Mouse (Mus musculus) embryonic facial prominence, embryonic 13.5 days (tissue): ENCODE data around the gene Ptov1. TPM values are rescaled to one million over a fixed set of nuclear protein-coding genes. Genes with fewer than 3 reads are reported as not detected.
A peak's percentile ranks its signal among the peaks of the same experiment; 100 is the strongest.

ENCODE experiments used
- ATAC-seq: fragments of 200-750 bp; cut with Nextera tagmentation; 2 replicates; pipeline ENCODE4 v1.8.0; 2017; ENCODE audit warnings: low read depth; ENCODE audit not compliant: insufficient number of reproducible peaks, insufficient read depth, low FRiP score, low TSS enrichment
- H3K27ac ChIP-seq: fragments of 300-500 bp; sonication (generic); 2 replicates; pipeline ENCODE4 v1.5.1; 2015; ENCODE audit warnings: moderate library complexity, mild to moderate bottlenecking, inconsistent platforms
- H3K27me3 ChIP-seq: fragments of 300-500 bp; sonication (generic); 2 replicates; pipeline ENCODE4 v1.6.1; 2015; ENCODE audit warnings: mild to moderate bottlenecking, inconsistent platforms
- H3K36me3 ChIP-seq: fragments of 300-500 bp; sonication (generic); 2 replicates; pipeline ENCODE4 v1.6.1; 2015; ENCODE audit warnings: mild to moderate bottlenecking, inconsistent platforms
- H3K4me1 ChIP-seq: fragments of 300-500 bp; sonication (generic); 2 replicates; pipeline ENCODE4 v1.6.1; 2015; ENCODE audit warnings: inconsistent platforms
- H3K4me2 ChIP-seq: fragments of 300-500 bp; sonication (generic); 2 replicates; pipeline ENCODE4 v1.6.1; 2015; ENCODE audit warnings: moderate library complexity, mild to moderate bottlenecking, inconsistent platforms
- H3K4me3 ChIP-seq: fragments of 300-500 bp; sonication (generic); 2 replicates; pipeline ENCODE4 v1.5.1; 2015; ENCODE audit warnings: mild to moderate bottlenecking, inconsistent platforms
- H3K9ac ChIP-seq: fragments of 300-500 bp; sonication (generic); 2 replicates; pipeline ENCODE4 v1.6.1; 2015; ENCODE audit warnings: mild to moderate bottlenecking, inconsistent platforms
- H3K9me3 ChIP-seq: fragments of 300-500 bp; sonication (generic); 2 replicates; pipeline ENCODE4 v1.6.1; 2016; ENCODE audit warnings: inconsistent platforms
- WGBS: fragments of 180-500 bp; shearing (Covaris S2); methylation state at CpG from one replicate; pipeline ENCODE4 v1.1.7; 2015; ENCODE audit warnings: mixed read lengths; 5-methylcytosine and 5-hydroxymethylcytosine counted together
- polyA plus RNA-seq: library from polyadenylated mRNA; unstranded; fragments of >200 nt; fragmentation: Nextera tagmentation; extraction: Ambion mirVana; gene quantifications from 2 replicates; pipeline ENCODE4 v1.2.1, GENCODE M21; 2015

Ptov1 gene
- polyA plus RNA-seq, 1 experiment from 2014 or later, result 526 TPM

- H3K9me3 ChIP-seq, result no peaks in the 10 kb centered on the region
- H3K9ac ChIP-seq, result peak within 1 kb of the TSS; percentile 83
- H3K27me3 ChIP-seq, result no peaks in the 10 kb centered on the region
- H3K4me1 ChIP-seq, result peaks cover 40% of the 10 kb centered on the region
- under 1% methylated on average over 54 of the region's 54 CpGs for WGBS
- peak within 1 kb of the TSS; percentile 91 for H3K4me2 ChIP-seq
- ATAC-seq, result peak; percentile 84
- H3K36me3 ChIP-seq, result peaks cover 43% of the 10 kb centered on the region
- peak within 1 kb of the TSS; percentile 97 for H3K27ac ChIP-seq
- H3K4me3 ChIP-seq, result peak within 1 kb of the TSS; percentile 75
These were observed 20.8 kb downstream of the Ptov1 start, which contains the start of the genes Akt1s1 and Tbc1d17 for GRCm38 (mm10) chr7:44848561-44849415. TSS of gene Akt1s1 (plus strand) at chr7:44848991. TSS of gene Tbc1d17 (minus strand) at chr7:44849079.

GRCm38 (mm10) chr7:44847772-44848171, 21.8 kb downstream of the Ptov1 start:
- peak overlapping the region; percentile 97; the same call in 1 of the 2 replicates for H3K27ac ChIP-seq

DNA sequence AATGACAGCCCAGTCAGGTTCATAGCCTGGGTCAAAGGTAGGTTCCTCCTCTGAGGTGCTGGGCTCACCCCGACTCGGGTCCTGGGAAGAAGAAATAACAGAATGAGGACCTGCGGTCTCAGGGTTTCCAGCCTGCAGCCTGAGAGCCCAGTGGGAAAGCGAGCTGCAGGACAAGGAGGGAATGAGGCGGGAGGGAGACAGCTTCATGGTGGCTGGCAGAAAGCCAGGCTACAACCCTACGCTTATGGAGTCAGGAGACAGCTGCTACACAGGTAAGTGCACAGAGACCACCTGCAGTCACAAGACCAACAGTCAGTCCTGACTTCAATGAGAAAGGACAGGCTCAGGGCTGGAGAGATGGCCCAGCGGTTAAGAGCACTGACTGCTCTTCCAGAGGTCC, 22.8 kb downstream of the Ptov1 start:
- Histone ChIP-seq H3K36me3 (peaks cover 55% of the 10 kb centered on the region), H3K27me3 (no peaks in the 10 kb centered on the region), H3K9ac (0 out of 2 replicates have a peak overlapping the region, but pooled peaks have one; percentile 16), H3K4me2 (no peak overlapping the region), H3K27ac (no peak overlapping the region), H3K4me1 (peaks cover 24% of the 10 kb centered on the region), H3K9me3 (no peaks in the 10 kb centered on the region), H3K4me3 (no peak overlapping the region)
- ATAC-seq, result no peak
- 92% methylated on average over 7 of the region's 7 CpGs for WGBS

More at GRCm38 (mm10) chr7:44847772-44848171, 21.8 kb downstream of the Ptov1 start:
- no peaks in the 10 kb centered on the region for H3K27me3 ChIP-seq
- 80% methylated on average over 5 of the region's 5 CpGs for WGBS
- no peaks in the 10 kb centered on the region for H3K9me3 ChIP-seq
- peaks cover 30% of the 10 kb centered on the region for H3K4me1 ChIP-seq
- peak overlapping the region; percentile 91 for H3K4me2 ChIP-seq
- H3K36me3 ChIP-seq, result peaks cover 50% of the 10 kb centered on the region
- H3K9ac ChIP-seq, result peak overlapping the region; percentile 70
- ATAC-seq, result no peak
- peak overlapping the region; percentile 75 for H3K4me3 ChIP-seq

- peaks cover 14% of the 10 kb centered on the region for H3K4me1 ChIP-seq
- H3K4me3 ChIP-seq, result no peak overlapping the region
- no peak overlapping the region for H3K4me2 ChIP-seq
- no peak overlapping the region for H3K27ac ChIP-seq
- WGBS, result 93% methylated on average over 10 of the region's 10 CpGs
- no peaks in the 10 kb centered on the region for H3K9me3 ChIP-seq
- no peak overlapping the region for H3K9ac ChIP-seq
- H3K27me3 ChIP-seq, result peaks cover 16% of the 10 kb centered on the region
- ATAC-seq, result no peak
- peaks cover 67% of the 10 kb centered on the region for H3K36me3 ChIP-seq
These were observed 24.6 kb downstream of the Ptov1 start for GRCm38 (mm10) chr7:44845006-44845405.

- Histone ChIP-seq H3K27me3 (peaks cover 36% of the 10 kb centered on the region), H3K9me3 (no peaks in the 10 kb centered on the region), H3K4me3 (no peak overlapping the region), H3K4me1 (peaks cover 12% of the 10 kb centered on the region), H3K27ac (no peak overlapping the region), H3K9ac (no peak overlapping the region), H3K4me2 (no peak overlapping the region), H3K36me3 (peaks cover 67% of the 10 kb centered on the region)
- ATAC-seq, result no peak
- 92% methylated on average over 8 of the region's 8 CpGs for WGBS
These were observed 27.6 kb downstream of the Ptov1 start for GRCm38 (mm10) chr7:44841825-44842463.

DNA sequence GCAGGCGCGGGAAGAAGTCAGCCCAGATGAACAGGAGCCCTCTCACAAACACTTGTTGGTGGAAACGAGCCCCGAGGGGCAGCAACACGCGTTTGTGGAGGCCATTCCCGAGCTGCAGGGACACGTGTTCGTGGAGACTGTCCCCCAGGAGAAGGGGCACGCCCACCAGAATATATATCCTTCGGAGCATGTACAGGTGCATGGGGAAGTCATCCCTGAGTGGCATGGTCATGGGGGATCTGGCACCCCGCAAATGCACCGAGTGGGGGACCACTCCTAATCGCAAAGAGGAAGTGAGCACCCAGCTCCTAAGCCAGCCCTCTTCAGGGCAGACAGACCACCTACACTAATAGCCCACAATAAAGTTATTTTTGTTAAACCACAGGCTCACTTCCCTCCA, 29.2 kb downstream of the Ptov1 start:
- Histone ChIP-seq H3K36me3 (peaks cover 52% of the 10 kb centered on the region), H3K4me1 (peaks cover 15% of the 10 kb centered on the region), H3K27me3 (peaks cover 36% of the 10 kb centered on the region), H3K9me3 (no peaks in the 10 kb centered on the region), H3K27ac (no peak overlapping the region), H3K9ac (peak overlapping the region; percentile 62), H3K4me3 (peak overlapping the region; percentile 40), H3K4me2 (peak overlapping the region; percentile 66)
- ATAC-seq, result no peak
- WGBS, result 52% methylated on average over 14 of the region's 14 CpGs

GRCm38 (mm10) chr7:44839491-44840191, 29.9 kb downstream of the Ptov1 start:
- Histone ChIP-seq H3K4me1 (peaks cover 15% of the 10 kb centered on the region), H3K4me2 (peak overlapping the region; percentile 66), H3K4me3 (peak overlapping the region; percentile 40), H3K9ac (peak overlapping the region; percentile 62), H3K9me3 (no peaks in the 10 kb centered on the region), H3K27me3 (peaks cover 36% of the 10 kb centered on the region), H3K36me3 (peaks cover 44% of the 10 kb centered on the region), H3K27ac (no peak overlapping the region)
- 0 out of 2 replicates have a peak, but pooled peaks have one; percentile 11 for ATAC-seq
- 2% methylated on average over 58 of the region's 58 CpGs for WGBS

DNA sequence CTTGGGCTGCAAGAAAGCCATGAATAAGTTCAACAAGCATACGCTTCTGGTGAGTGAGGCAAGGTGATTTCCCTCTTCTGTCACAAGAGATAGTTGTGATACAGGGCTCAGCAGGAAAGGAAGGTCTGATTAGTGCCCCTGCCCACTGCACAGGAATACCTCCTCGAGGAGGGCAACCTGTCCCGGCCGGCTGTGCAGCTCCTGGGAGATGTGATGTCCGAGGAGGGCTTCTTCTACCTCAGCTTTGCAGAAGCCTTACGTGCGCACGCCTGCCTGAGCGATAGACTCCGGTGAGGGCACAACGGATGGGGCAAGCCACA, 30.5 kb downstream of the Ptov1 start:
- Histone ChIP-seq H3K27me3 (peaks cover 36% of the 10 kb centered on the region), H3K4me3 (peak overlapping the region; percentile 40), H3K9ac (peak overlapping the region; percentile 62), H3K4me1 (peaks cover 15% of the 10 kb centered on the region), H3K4me2 (peak overlapping the region; percentile 66), H3K9me3 (no peaks in the 10 kb centered on the region), H3K36me3 (peaks cover 39% of the 10 kb centered on the region), H3K27ac (no peak overlapping the region)
- ATAC-seq, result no peak
- 24% methylated on average over 11 of the region's 11 CpGs for WGBS

DNA sequence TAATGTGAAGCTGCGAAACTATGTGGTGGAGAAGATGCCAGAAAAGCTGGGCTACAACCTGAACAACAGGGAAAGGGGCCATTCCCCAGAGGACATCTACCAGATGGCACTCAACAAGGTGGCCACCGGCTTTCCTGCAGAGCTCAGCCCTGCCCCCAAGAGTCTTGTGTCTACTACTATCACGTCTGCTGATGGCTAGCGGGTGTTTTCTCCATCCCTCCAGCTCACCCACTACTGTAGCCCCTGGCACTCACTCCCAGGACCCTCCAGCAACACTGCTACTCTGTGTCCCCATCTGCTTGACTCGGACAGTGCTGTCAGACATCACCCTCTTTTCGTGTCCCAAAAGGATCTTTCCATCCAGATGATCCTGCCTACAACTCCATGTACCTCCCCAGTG, 31.5 kb downstream of the Ptov1 start:
- Histone ChIP-seq H3K27me3 (peaks cover 36% of the 10 kb centered on the region), H3K4me3 (no peak overlapping the region), H3K27ac (no peak overlapping the region), H3K9me3 (no peaks in the 10 kb centered on the region), H3K4me1 (peaks cover 17% of the 10 kb centered on the region), H3K36me3 (peaks cover 29% of the 10 kb centered on the region), H3K4me2 (no peak overlapping the region), H3K9ac (no peak overlapping the region)
- ATAC-seq, result no peak
- 82% methylated on average over 6 of the region's 6 CpGs for WGBS

DNA sequence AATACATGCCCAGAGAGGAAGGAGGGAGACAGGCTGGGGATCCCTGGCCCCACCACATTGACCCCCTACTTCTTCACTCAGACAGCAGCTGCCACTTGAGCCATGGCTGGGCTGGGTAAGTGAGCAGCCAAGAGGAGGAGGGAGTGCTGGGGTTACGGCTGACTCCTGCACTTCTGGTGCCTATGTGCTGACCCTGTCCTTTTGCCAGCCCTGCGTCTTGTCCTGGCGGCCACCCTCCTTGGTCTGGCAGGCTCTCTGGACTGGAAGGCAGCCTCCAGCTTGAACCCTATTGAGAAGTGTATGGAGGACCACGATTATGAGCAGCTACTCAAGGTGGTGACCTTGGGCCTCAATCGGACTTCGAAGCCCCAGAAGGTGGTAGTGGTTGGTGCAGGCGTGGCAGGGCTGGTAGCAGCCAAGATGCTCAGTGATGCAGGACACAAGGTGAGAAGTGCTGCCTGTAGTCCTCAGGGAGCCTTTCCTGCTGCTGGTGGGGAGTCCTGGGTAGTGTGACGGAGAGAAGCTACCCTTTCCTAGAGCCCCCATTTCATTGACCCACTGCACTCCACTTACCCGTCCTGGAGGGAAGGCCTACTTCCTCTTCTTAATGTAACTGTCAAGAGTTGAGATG, 33.0 kb downstream of the Ptov1 start:
- ATAC-seq, result no peak
- 83% methylated on average over 9 of the region's 9 CpGs for WGBS
- Histone ChIP-seq H3K4me3 (no peak overlapping the region), H3K27me3 (peaks cover 34% of the 10 kb centered on the region), H3K9me3 (no peaks in the 10 kb centered on the region), H3K9ac (no peak overlapping the region), H3K27ac (no peak overlapping the region), H3K36me3 (peaks cover 21% of the 10 kb centered on the region), H3K4me1 (peaks cover 23% of the 10 kb centered on the region), H3K4me2 (no peak overlapping the region)

DNA sequence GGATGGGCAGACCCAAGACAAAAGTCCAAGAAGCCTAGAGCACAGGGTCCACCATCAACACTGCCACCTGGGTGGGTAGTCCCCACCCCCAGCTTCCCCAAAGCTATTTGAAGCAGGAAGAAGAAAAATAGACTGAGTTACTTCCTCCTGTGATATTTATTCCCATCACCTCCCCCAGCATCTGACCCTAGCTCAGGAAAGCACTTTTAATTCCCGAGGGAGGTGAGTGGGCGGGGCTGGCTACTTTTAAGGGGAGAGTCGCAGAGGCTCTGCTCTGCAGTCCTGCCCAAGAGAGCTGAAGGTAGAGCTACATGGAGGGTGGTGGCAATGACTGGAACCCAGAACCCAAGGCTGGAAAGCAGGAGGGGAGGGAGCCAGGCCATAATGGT, 33.6 kb downstream of the Ptov1 start:
- Histone ChIP-seq H3K9me3 (no peaks in the 10 kb centered on the region), H3K4me3 (no peak overlapping the region), H3K27me3 (peaks cover 29% of the 10 kb centered on the region), H3K27ac (no peak overlapping the region), H3K9ac (no peak overlapping the region), H3K4me2 (no peak overlapping the region), H3K4me1 (peaks cover 23% of the 10 kb centered on the region), H3K36me3 (peaks cover 21% of the 10 kb centered on the region)
- ATAC-seq, result no peak
- WGBS, result 41% methylated on average over 3 of the region's 3 CpGs
